Mouse (Mus musculus): ENCODE measurements around the gene Rexo1. TPM values are rescaled to one million over a fixed set of nuclear protein-coding genes. Genes with fewer than 3 reads are reported as not detected.

Rexo1 gene
- polyA plus RNA-seq (2021; fragmentation: Nextera tagmentation): 16.6 and 17.7 TPM in 2 replicates
- long read RNA-seq, experiment 1, full-length matches to known transcripts: 19 of 104 reads
- long read RNA-seq, experiment 1, partial matches to known transcripts: 82 of 104 reads
- long read RNA-seq, experiment 1, other reads (novel, unspliced or antisense): 3 of 104 reads
- long read RNA-seq, experiment 2, partial matches to known transcripts: 91 of 92 reads
- long read RNA-seq, experiment 2, other reads (novel, unspliced or antisense): 1 of 92 reads

GRCm38 (mm10) chr10:80561116-80561944 lies at the start of gene Rexo1:
Rexo1 (minus strand) TSS chr10:80561560.

GRCm38 (mm10) chr10:80605721-80606120 lies 44.4 kb upstream of the Rexo1 start, which contains the start of gene Gm49322:
Gm49322 (plus strand) TSS chr10:80606021.

GRCm38 (mm10) chr10:80602698-80603325 lies 41.5 kb upstream of the Rexo1 start, which contains the start of the genes Scamp4 and Adat3:
Scamp4 (plus strand) TSS chr10:80602872.
Adat3 (plus strand) TSS chr10:80602880.

GRCm38 (mm10) chr10:80589879-80590854 lies 28.8 kb upstream of the Rexo1 start, which contains the start of gene Abhd17a:
Abhd17a (minus strand) TSS chr10:80590341.

GRCm38 (mm10) chr10:80577195-80578130 lies 16.1 kb upstream of the Rexo1 start, which contains the start of gene Klf16:
Klf16 (minus strand) TSS chr10:80577321.

GRCm38 (mm10) chr10:80538710-80539394 lies 22.5 kb downstream of the Rexo1 start, which contains the start of gene Atp8b3:
Atp8b3 (minus strand) TSS chr10:80539124.

GRCm38 (mm10) chr10:80494732-80495131 lies 66.6 kb downstream of the Rexo1 start, which contains the start of gene Onecut3:
Onecut3 (plus strand) TSS chr10:80494835.

Other genes starting within 250 kb of the Rexo1 start
- gene 2310011J03Rik, start 241.0 kb downstream of the Rexo1 start, polyA plus RNA-seq (2021; fragmentation: Nextera tagmentation): 45.3 and 52.5 TPM in 2 replicates
- 3.7 and 4.3 TPM in 2 replicates for gene Pcsk4, start 232.1 kb downstream of the Rexo1 start, polyA plus RNA-seq (2021; fragmentation: Nextera tagmentation)
- 8.9 and 10.0 TPM in 2 replicates for gene Reep6, start 231.6 kb downstream of the Rexo1 start, polyA plus RNA-seq (2021; fragmentation: Nextera tagmentation)
- 4.1 and 6.3 TPM in 2 replicates for gene Adamtsl5, start 213.1 kb downstream of the Rexo1 start, polyA plus RNA-seq (2021; fragmentation: Nextera tagmentation)
- gene Plk5, start 205.1 kb downstream of the Rexo1 start, polyA plus RNA-seq (2021; fragmentation: Nextera tagmentation): 17.5 and 30.6 TPM in 2 replicates
- 2.4 and 2.6 TPM in 2 replicates for gene Mex3d, start 173.9 kb downstream of the Rexo1 start, polyA plus RNA-seq (2021; fragmentation: Nextera tagmentation)
- gene Mbd3, start 162.0 kb downstream of the Rexo1 start, polyA plus RNA-seq (2021; fragmentation: Nextera tagmentation): 40.7 and 66.9 TPM in 2 replicates
- gene Uqcr11, start 154.7 kb downstream of the Rexo1 start, polyA plus RNA-seq (2021; fragmentation: Nextera tagmentation): 1,219 and 1,315 TPM in 2 replicates
- gene Tcf3, start 127.9 kb downstream of the Rexo1 start, polyA plus RNA-seq (2021; fragmentation: Nextera tagmentation): 3.9 and 15.6 TPM in 2 replicates
- not detected in 2 replicates for gene Onecut3, start 66.7 kb downstream of the Rexo1 start, polyA plus RNA-seq (2021; fragmentation: Nextera tagmentation)
- 0.04 TPM in 1 of 2 replicates, not detected in the other for gene Atp8b3, start 22.4 kb downstream of the Rexo1 start, polyA plus RNA-seq (2021; fragmentation: Nextera tagmentation)
- 10.4 and 18.6 TPM in 2 replicates for gene Klf16, start 15.8 kb upstream of the Rexo1 start, polyA plus RNA-seq (2021; fragmentation: Nextera tagmentation)
- gene Abhd17a, start 28.8 kb upstream of the Rexo1 start, polyA plus RNA-seq (2021; fragmentation: Nextera tagmentation): 73.4 and 155 TPM in 2 replicates
- 85.6 and 95.7 TPM in 2 replicates for gene Scamp4, start 41.3 kb upstream of the Rexo1 start, polyA plus RNA-seq (2021; fragmentation: Nextera tagmentation)
- gene Adat3, start 41.3 kb upstream of the Rexo1 start, polyA plus RNA-seq (2021; fragmentation: Nextera tagmentation): 2.4 and 2.9 TPM in 2 replicates
- gene Gm49322, start 44.5 kb upstream of the Rexo1 start, polyA plus RNA-seq (2021; fragmentation: Nextera tagmentation): 0.10 and 0.25 TPM in 2 replicates
- 27.8 and 30.7 TPM in 2 replicates for gene Csnk1g2, start 61.3 kb upstream of the Rexo1 start, polyA plus RNA-seq (2021; fragmentation: Nextera tagmentation)
- 23.3 and 91.7 TPM in 2 replicates for gene Btbd2, start 95.5 kb upstream of the Rexo1 start, polyA plus RNA-seq (2021; fragmentation: Nextera tagmentation)
- gene Mknk2, start 116.6 kb upstream of the Rexo1 start, polyA plus RNA-seq (2021; fragmentation: Nextera tagmentation): 4.0 and 9.1 TPM in 2 replicates
- 8.4 and 9.9 TPM in 2 replicates for gene Mob3a, start 140.4 kb upstream of the Rexo1 start, polyA plus RNA-seq (2021; fragmentation: Nextera tagmentation)
- gene Izumo4, start 140.6 kb upstream of the Rexo1 start, polyA plus RNA-seq (2021; fragmentation: Nextera tagmentation): 49.5 and 65.0 TPM in 2 replicates
- 44.4 and 48.6 TPM in 2 replicates for gene Ap3d1, start 180.7 kb upstream of the Rexo1 start, polyA plus RNA-seq (2021; fragmentation: Nextera tagmentation)
- gene Dot1l, start 193.6 kb upstream of the Rexo1 start, polyA plus RNA-seq (2021; fragmentation: Nextera tagmentation): 1.6 and 2.7 TPM in 2 replicates
- gene Sf3a2, start 236.6 kb upstream of the Rexo1 start, polyA plus RNA-seq (2021; fragmentation: Nextera tagmentation): 5.5 and 41.9 TPM in 2 replicates
- 92.8 and 104 TPM in 2 replicates for gene Plekhj1, start 237.1 kb upstream of the Rexo1 start, polyA plus RNA-seq (2021; fragmentation: Nextera tagmentation)
- 0.16 TPM in 1 of 2 replicates, not detected in the other for gene Amh, start 243.7 kb upstream of the Rexo1 start, polyA plus RNA-seq (2021; fragmentation: Nextera tagmentation)

All from left cerebral cortex, adult 6 months (tissue).